Mouse (Mus musculus) neural tube, embryonic 10.5 days (tissue): ENCODE results near the gene Ctsh.

Experiments
- DNase-seq: peaks from one replicate; pipeline ENCODE4 v3.0.0-alpha.2; 2017; ENCODE audit warnings: low spot score; ENCODE audit errors: extremely low spot score

The Ctsh gene

GRCm38 (mm10) chr9:90109386-90109785 lies 55.4 kb downstream of the Ctsh start:
- DNase-seq = no peak

GRCm38 (mm10) chr9:90113151-90113550 lies 59.2 kb downstream of the Ctsh start:
- no peak for DNase-seq

GRCm38 (mm10) chr9:90113651-90114566 lies 60.0 kb downstream of the Ctsh start:
- peak; percentile 89 for DNase-seq

- peak; percentile 97 for DNase-seq
Measured at GRCm38 (mm10) chr9:90114567-90115307, 60.8 kb downstream of the Ctsh start, which contains the start of gene Morf4l1. TSS of gene Morf4l1 (minus strand) at chr9:90114774.

- no peak for DNase-seq
Measured at GRCm38 (mm10) chr9:90115308-90115700, 61.4 kb downstream of the Ctsh start.

GRCm38 (mm10) chr9:90117234-90117633 lies 63.3 kb downstream of the Ctsh start:
- no peak for DNase-seq

GRCm38 (mm10) chr9:90122246-90122740 lies 68.3 kb downstream of the Ctsh start:
- DNase-seq = no peak

GRCm38 (mm10) chr9:90124156-90124872 lies 70.4 kb downstream of the Ctsh start:
- DNase-seq = no peak

- no peak for DNase-seq
Measured at GRCm38 (mm10) chr9:90124873-90125245, 70.9 kb downstream of the Ctsh start.
